Mouse (Mus musculus): ENCODE measurements around the gene Gm10490. TPM values are rescaled to one million over a fixed set of nuclear protein-coding genes. Genes with fewer than 3 reads are reported as not detected.

Gene Gm10490
- total RNA-seq, 1 experiment = not detected

GRCm38 (mm10) chrX:7867141-7867540, 42.2 kb upstream of the Gm10490 start:
- H3K4me3 ChIP-seq (ENCODE audit: insufficient read depth in 1 of 2, low read depth in 1 of 2, low read length in 2 of 2, poor library complexity in 1 of 2, severe bottlenecking in 1 of 2) = no peak overlapping the region
- H3K9me3 ChIP-seq (ENCODE audit: control insufficient read depth, insufficient read depth, low read depth, low read length) = no peaks in the 10 kb centered on the region
- no peak overlapping the region for H3K27ac ChIP-seq (ENCODE audit: insufficient read depth, low read depth, low read length, poor library complexity, severe bottlenecking)
- TF ChIP-seq CHD2 (IDR thresholded peaks at IDR 0.05; ENCODE audit: low read depth, low read length) (no peak), MAFK (IDR thresholded peaks at IDR 0.05; ENCODE audit: insufficient read depth, low read depth, low read length) (no peak), ZC3H11A (IDR thresholded peaks at IDR 0.05; ENCODE audit: borderline replicate concordance, low read depth, low read length) (no peak), ZNF384 (IDR thresholded peaks at IDR 0.05; ENCODE audit: low read depth, low read length) (no peak), HCFC1 (IDR thresholded peaks at IDR 0.05; ENCODE audit: borderline replicate concordance, insufficient read depth, low read length) (no peak)
- H3K4me1 ChIP-seq (ENCODE audit: control insufficient read depth in 2 of 2, insufficient read depth in 2 of 2, low read length in 2 of 2, poor library complexity in 1 of 2) = peaks cover 0 to 8% of the 10 kb centered on the region in 2 experiments; a peak in 3 of 4 replicates
- no peak for DNase-seq (ENCODE audit: low read depth, low spot score)
- H3K36me3 ChIP-seq (ENCODE audit: control insufficient read depth, insufficient read depth, low read length, poor library complexity, severe bottlenecking) = peaks cover 8% of the 10 kb centered on the region
- in situ Hi-C loops (cut with MboI; ENCODE audit: low sequenced_read_pairs in 2 of 2, unreplicated experiment in 2 of 2) = no loop called here
- no peak overlapping the region for H3K9ac ChIP-seq (ENCODE audit: insufficient read depth, low read depth, low read length, poor library complexity, severe bottlenecking)

GRCm38 (mm10) chrX:7868506-7868905, 40.8 kb upstream of the Gm10490 start:
- Histone ChIP-seq H3K9me3 (ENCODE audit: control insufficient read depth, insufficient read depth, low read depth, low read length) (no peaks in the 10 kb centered on the region), H3K4me1 (ENCODE audit: control insufficient read depth in 2 of 2, insufficient read depth in 2 of 2, low read length in 2 of 2, poor library complexity in 1 of 2) (peaks cover 0 to 8% of the 10 kb centered on the region in 2 experiments; a peak in 3 of 4 replicates), H3K9ac (ENCODE audit: insufficient read depth, low read depth, low read length, poor library complexity, severe bottlenecking) (no peak overlapping the region), H3K36me3 (ENCODE audit: control insufficient read depth, insufficient read depth, low read length, poor library complexity, severe bottlenecking) (peaks cover 14% of the 10 kb centered on the region), H3K27ac (ENCODE audit: insufficient read depth, low read depth, low read length, poor library complexity, severe bottlenecking) (no peak overlapping the region), H3K4me3 (ENCODE audit: insufficient read depth in 1 of 2, low read depth in 1 of 2, low read length in 2 of 2, poor library complexity in 1 of 2, severe bottlenecking in 1 of 2) (no peak overlapping the region)
- DNase-seq (ENCODE audit: low read depth, low spot score) = no peak
- in situ Hi-C loops (cut with MboI; ENCODE audit: low sequenced_read_pairs in 2 of 2, unreplicated experiment in 2 of 2) = no loop called here
- no peak for TF ChIP-seq MAFK (IDR thresholded peaks at IDR 0.05; ENCODE audit: insufficient read depth, low read depth, low read length)
- no peak for TF ChIP-seq HCFC1 (IDR thresholded peaks at IDR 0.05; ENCODE audit: borderline replicate concordance, insufficient read depth, low read length)
- TF ChIP-seq ZC3H11A (IDR thresholded peaks at IDR 0.05; ENCODE audit: borderline replicate concordance, low read depth, low read length) = no peak
- no peak for TF ChIP-seq CHD2 (IDR thresholded peaks at IDR 0.05; ENCODE audit: low read depth, low read length)
- TF ChIP-seq ZNF384 (IDR thresholded peaks at IDR 0.05; ENCODE audit: low read depth, low read length) = no peak

DNA sequence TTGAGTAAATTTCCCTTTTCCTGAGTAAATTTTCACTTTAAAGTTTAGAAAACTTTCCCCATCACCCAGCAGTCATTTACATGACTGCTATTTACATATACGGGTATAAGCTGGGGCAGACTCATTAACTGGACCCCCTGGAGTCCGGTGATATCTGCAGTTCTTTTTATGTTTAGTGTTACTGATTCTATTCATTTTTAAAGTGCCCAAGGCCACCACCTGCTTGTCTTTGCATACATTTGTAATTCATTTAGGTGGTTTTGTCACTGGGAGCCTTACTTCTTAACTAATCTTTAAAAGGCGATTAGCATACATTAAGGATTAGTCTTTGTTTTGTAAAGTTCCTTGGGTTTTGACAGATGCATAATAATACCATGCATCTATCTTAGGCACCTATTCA, 39.5 kb upstream of the Gm10490 start:
- DNase-seq (ENCODE audit: low read depth, low spot score) = no peak
- no peaks in the 10 kb centered on the region for H3K9me3 ChIP-seq (ENCODE audit: control insufficient read depth, insufficient read depth, low read depth, low read length)
- H3K27ac ChIP-seq (ENCODE audit: insufficient read depth, low read depth, low read length, poor library complexity, severe bottlenecking) = no peak overlapping the region
- in situ Hi-C loops (cut with MboI; ENCODE audit: low sequenced_read_pairs in 2 of 2, unreplicated experiment in 2 of 2) = no loop called here
- no peak for TF ChIP-seq ZC3H11A (IDR thresholded peaks at IDR 0.05; ENCODE audit: borderline replicate concordance, low read depth, low read length)
- no peak for TF ChIP-seq ZNF384 (IDR thresholded peaks at IDR 0.05; ENCODE audit: low read depth, low read length)
- TF ChIP-seq CHD2 (IDR thresholded peaks at IDR 0.05; ENCODE audit: low read depth, low read length) = no peak
- TF ChIP-seq HCFC1 (IDR thresholded peaks at IDR 0.05; ENCODE audit: borderline replicate concordance, insufficient read depth, low read length) = no peak
- TF ChIP-seq MAFK (IDR thresholded peaks at IDR 0.05; ENCODE audit: insufficient read depth, low read depth, low read length) = no peak
- peaks cover 24% of the 10 kb centered on the region for H3K36me3 ChIP-seq (ENCODE audit: control insufficient read depth, insufficient read depth, low read length, poor library complexity, severe bottlenecking)
- H3K4me3 ChIP-seq (ENCODE audit: insufficient read depth in 1 of 2, low read depth in 1 of 2, low read length in 2 of 2, poor library complexity in 1 of 2, severe bottlenecking in 1 of 2) = no peak overlapping the region
- peaks cover 0 to 8% of the 10 kb centered on the region in 2 experiments; a peak in 3 of 4 replicates for H3K4me1 ChIP-seq (ENCODE audit: control insufficient read depth in 2 of 2, insufficient read depth in 2 of 2, low read length in 2 of 2, poor library complexity in 1 of 2)
- no peak overlapping the region for H3K9ac ChIP-seq (ENCODE audit: insufficient read depth, low read depth, low read length, poor library complexity, severe bottlenecking)

GRCm38 (mm10) chrX:7878007-7878419, 31.3 kb upstream of the Gm10490 start, which contains the start of gene Pim2:
TSS of gene Pim2 (plus strand) at chrX:7878262.
- DNase-seq (ENCODE audit: low read depth, low spot score) = no peak
- Histone ChIP-seq H3K36me3 (ENCODE audit: control insufficient read depth, insufficient read depth, low read length, poor library complexity, severe bottlenecking) (peaks cover 19% of the 10 kb centered on the region), H3K27ac (ENCODE audit: insufficient read depth, low read depth, low read length, poor library complexity, severe bottlenecking) (peak within 1 kb of the TSS; percentile 18; the same call in 1 of the 2 replicates), H3K9ac (ENCODE audit: insufficient read depth, low read depth, low read length, poor library complexity, severe bottlenecking) (peak within 1 kb of the TSS; percentile 83), H3K4me1 (ENCODE audit: control insufficient read depth in 2 of 2, insufficient read depth in 2 of 2, low read length in 2 of 2, poor library complexity in 1 of 2) (peaks cover 0 to 5% of the 10 kb centered on the region in 2 experiments; a peak in 2 of 4 replicates), H3K9me3 (ENCODE audit: control insufficient read depth, insufficient read depth, low read depth, low read length) (no peaks in the 10 kb centered on the region), H3K4me3 (ENCODE audit: insufficient read depth in 1 of 2, low read depth in 1 of 2, low read length in 2 of 2, poor library complexity in 1 of 2, severe bottlenecking in 1 of 2) (peak within 1 kb of the TSS; percentile 84 to 88)
- TF ChIP-seq CHD2 (IDR thresholded peaks at IDR 0.05; ENCODE audit: low read depth, low read length) (no peak), HCFC1 (IDR thresholded peaks at IDR 0.05; ENCODE audit: borderline replicate concordance, insufficient read depth, low read length) (no peak), ZC3H11A (IDR thresholded peaks at IDR 0.05; ENCODE audit: borderline replicate concordance, low read depth, low read length) (no peak), MAFK (IDR thresholded peaks at IDR 0.05; ENCODE audit: insufficient read depth, low read depth, low read length) (no peak), ZNF384 (IDR thresholded peaks at IDR 0.05; ENCODE audit: low read depth, low read length) (no peak)
- in situ Hi-C loops (cut with MboI; ENCODE audit: low sequenced_read_pairs in 2 of 2, unreplicated experiment in 2 of 2) = no loop called here

Data from ES-E14 (cell line).